Mouse (Mus musculus) heart, postnatal 36 days (tissue): Measurements from ENCODE around the gene Skp2. TPM values are rescaled to one million over a fixed set of nuclear protein-coding genes. Genes with fewer than 3 reads are reported as not detected.

Experiments
- DNase-seq, 2 experiments: peaks; one replicate each; pipeline ENCODE4 v3.0.0; 2021 to 2022
- intact Hi-C: fragments of 180-260 bp; cut with DNase I; formaldehyde crosslinking; loops from one replicate; pipeline ENCODE4 v1.15.1; 2025
- total RNA-seq, 2 experiments: library from RNA; stranded (reverse); gene quantifications; 2 replicates each; pipeline ENCODE4 v1.2.3; 2021

Skp2 gene
- total RNA-seq, 2 experiments from 2014 or later, result 0.73 to 0.86 TPM

- intact Hi-C loops, result no loop called here
- DNase-seq, result no peak
These were observed 75.6 kb downstream of the Skp2 start for GRCm38 (mm10) chr15:9079626-9080025.

GRCm38 (mm10) chr15:9078481-9079300 lies 76.5 kb downstream of the Skp2 start:
- intact Hi-C loops, result no loop called here
- DNase-seq, result peak; percentile 16 to 20

GRCm38 (mm10) chr15:9075608-9076200 lies 79.5 kb downstream of the Skp2 start:
- intact Hi-C loops, result no loop called here

GRCm38 (mm10) chr15:9074671-9075070 lies 80.6 kb downstream of the Skp2 start:
- peak in 1 of 2 experiments; percentile 22 for DNase-seq
- intact Hi-C loops, result no loop called here

More at GRCm38 (mm10) chr15:9075608-9076200, 79.5 kb downstream of the Skp2 start:
- DNase-seq, result no peak

GRCm38 (mm10) chr15:9074139-9074538 lies 81.1 kb downstream of the Skp2 start:
- no peak for DNase-seq

GRCm38 (mm10) chr15:9073684-9074083 lies 81.5 kb downstream of the Skp2 start:
- intact Hi-C loops, result no loop called here
- DNase-seq, result no peak

More at GRCm38 (mm10) chr15:9074139-9074538, 81.1 kb downstream of the Skp2 start:
- intact Hi-C loops, result no loop called here

- intact Hi-C loops, result no loop called here
- DNase-seq, result no peak
These were observed 82.1 kb downstream of the Skp2 start for GRCm38 (mm10) chr15:9073067-9073608.

GRCm38 (mm10) chr15:9072630-9073029 lies 82.6 kb downstream of the Skp2 start:
- DNase-seq, result peak in 1 of 2 experiments; percentile 41
- intact Hi-C loops, result no loop called here

- intact Hi-C loops, result loop anchor here (2.0 kb wide), 1 partner anchor 69 kb away; the partner anchor contains the start of gene Lmbrd2
These were observed 83.4 kb downstream of the Skp2 start for GRCm38 (mm10) chr15:9071556-9072544.

GRCm38 (mm10) chr15:9070912-9071555 lies 84.2 kb downstream of the Skp2 start, which contains the start of gene Nadk2:
Gene Nadk2, plus strand, starts transcription at chr15:9071260.
- DNase-seq, result peak; percentile 96 to 97
- intact Hi-C loops, result loop anchor here (2.0 kb wide), 1 partner anchor 70 kb away; the partner anchor contains the start of gene Lmbrd2

More at GRCm38 (mm10) chr15:9071556-9072544, 83.4 kb downstream of the Skp2 start:
- peak in 1 of 2 experiments; percentile 66 for DNase-seq

GRCm38 (mm10) chr15:9070353-9070752 lies 84.9 kb downstream of the Skp2 start:
- intact Hi-C loops, result loop anchor here (2.0 kb wide), 1 partner anchor 70 kb away; the partner anchor contains the start of gene Lmbrd2
- no peak for DNase-seq

- intact Hi-C loops, result no loop called here
- DNase-seq, result no peak
These were observed 86.3 kb downstream of the Skp2 start for GRCm38 (mm10) chr15:9068881-9069280.

Other genes starting within 250 kb of the Skp2 start
- gene Ranbp3l, start 187.5 kb downstream of the Skp2 start, total RNA-seq, result not detected
- 10 to 100 TPM; 67.0 to 76.8 TPM for gene Nadk2, start 84.2 kb downstream of the Skp2 start, total RNA-seq
- 10 to 100 TPM; 11.7 to 12.8 TPM for gene Lmbrd2, start 14.9 kb downstream of the Skp2 start, total RNA-seq
- not detected for gene Ugt3a1, start 121.5 kb upstream of the Skp2 start, total RNA-seq
- gene Ugt3a2, start 180.1 kb upstream of the Skp2 start, total RNA-seq, result not detected